Mouse (Mus musculus) 3T3-L1 (cell line): ENCODE results near the gene Cyp2g1.
"Not testable (repeated sequence)": the region's sequence is repeated elsewhere in the genome, so short reads cannot be mapped to it uniquely, and the experiment has no call there.

Experiments
- DNase-seq: peaks from one replicate; pipeline ENCODE4 v3.0.0-alpha.2; 2015; ENCODE audit warnings: low read depth, low spot score

Cyp2g1 gene

DNA sequence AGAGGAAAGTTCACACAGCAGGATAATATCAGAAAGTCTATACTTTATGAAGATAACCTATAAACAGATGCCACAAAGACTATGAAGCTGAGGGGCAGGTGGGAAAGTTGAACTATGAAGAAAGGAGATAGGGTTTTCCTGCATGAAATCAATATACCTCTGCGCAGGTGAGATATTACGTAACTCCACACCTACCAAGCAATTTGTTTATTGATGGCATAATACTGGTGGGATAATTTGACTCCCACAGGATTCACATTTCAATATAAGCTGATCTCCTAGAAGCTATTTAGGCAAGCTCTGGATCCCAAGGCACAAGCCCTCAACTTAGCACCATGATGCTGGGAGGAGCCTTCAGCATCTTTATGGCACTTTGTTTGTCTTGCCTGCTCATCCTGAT is at the start of gene Cyp2g1:
Cyp2g1 (plus strand) TSS at position 301 of the 400 bp plus-strand sequence.
- DNase-seq = no peak

DNA sequence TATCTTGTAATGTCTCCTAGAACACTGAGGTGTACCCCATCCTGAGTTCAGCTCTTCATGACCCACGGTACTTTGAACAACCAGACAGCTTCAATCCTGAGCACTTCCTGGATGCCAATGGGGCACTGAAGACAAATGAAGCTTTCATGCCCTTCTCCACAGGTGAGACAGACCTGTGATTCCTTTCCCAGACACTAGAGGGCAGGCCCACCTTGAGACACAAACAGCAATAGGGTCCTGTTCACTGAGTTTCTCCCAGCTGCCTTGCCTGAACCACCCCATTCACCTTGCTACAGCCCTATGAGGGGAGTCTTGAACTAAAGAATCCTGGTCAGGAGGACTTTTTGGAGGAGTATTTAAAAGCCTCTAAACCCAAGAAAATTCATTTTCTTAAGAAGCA is 41.6 kb upstream of the Cyp2g1 start:
- DNase-seq = peak; percentile 9

DNA sequence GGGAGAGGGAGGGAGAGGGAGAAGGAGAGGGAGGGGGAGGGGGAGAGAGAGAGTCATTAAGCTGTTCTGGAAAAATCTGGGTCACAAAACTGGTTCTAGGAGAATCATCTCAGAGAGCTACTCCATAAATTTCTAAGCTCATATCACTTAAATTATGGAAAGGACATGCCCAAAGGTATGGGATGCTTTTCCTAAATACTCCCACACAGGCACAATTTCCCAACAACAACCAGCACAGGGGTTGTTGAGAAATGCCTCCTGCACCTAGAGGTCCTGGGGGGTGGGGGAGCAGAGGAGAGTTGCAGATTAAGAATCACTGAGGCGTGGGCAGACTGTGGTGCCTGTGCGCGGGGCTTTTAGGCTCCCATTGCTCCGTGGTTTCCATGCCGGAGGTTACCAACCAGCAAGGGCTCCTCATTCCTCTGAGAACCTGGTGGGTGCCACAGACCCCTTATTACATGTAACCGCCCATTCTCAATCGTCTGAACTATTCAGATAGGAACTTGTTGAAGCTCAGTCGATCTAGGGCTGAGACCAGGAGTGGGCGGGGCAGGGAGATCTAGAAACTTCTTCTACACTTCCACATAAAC is 38.7 kb upstream of the Cyp2g1 start:
- no peak for DNase-seq

DNA sequence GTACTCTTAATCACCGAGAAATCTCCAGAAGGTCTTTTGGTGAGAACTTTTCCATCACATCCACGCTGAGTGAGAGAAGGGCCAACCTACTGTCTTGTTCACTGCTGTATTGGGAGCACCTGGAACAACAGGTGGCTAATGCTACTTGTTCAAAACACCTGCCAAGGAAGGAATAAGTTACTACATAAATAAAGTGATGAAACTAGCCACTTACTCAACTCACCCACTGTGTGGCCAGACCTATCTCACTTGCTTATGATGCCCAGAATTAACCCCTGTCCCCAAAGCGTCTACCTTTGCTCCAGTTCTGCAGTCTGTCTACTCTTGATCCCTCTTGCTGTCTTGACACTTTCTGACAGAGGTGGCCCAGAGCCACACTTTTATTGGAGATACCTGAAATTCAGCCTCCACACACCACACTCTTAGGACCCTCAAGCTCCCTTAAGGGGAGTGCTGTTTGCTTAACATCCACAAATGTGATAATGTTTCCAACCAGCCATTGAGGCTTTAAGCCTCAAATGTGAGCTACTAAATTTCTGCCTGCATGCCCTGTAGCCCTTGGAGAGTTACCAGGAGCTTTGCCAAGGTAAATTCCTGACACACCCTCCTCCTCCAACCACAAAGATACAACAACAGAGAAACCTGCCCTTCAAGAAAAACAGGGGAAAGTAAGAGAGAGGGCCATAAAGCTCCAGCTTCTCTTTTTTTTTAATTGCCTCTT is 35.7 kb upstream of the Cyp2g1 start:
- no peak for DNase-seq

DNA sequence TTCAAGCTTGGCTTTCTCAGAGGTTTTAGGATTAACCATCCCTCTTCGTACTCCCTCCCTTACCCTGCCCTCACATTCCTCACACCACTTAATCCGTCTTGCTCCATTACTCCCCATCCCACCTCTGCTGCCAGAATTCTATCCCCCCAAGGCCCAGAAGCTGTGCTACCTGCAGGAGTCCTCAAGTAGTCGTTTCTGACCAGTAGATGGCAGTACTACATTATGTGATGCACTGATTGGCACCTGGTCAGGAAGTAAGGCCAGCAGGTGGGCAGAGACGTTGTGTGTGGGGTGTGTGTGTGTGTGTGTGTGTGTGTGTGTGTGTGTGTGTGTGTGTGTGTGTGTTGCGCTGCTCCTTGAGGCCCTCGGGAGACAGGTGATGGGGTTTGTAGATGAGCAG is 32.8 kb upstream of the Cyp2g1 start:
- DNase-seq = peak; percentile 25

DNA sequence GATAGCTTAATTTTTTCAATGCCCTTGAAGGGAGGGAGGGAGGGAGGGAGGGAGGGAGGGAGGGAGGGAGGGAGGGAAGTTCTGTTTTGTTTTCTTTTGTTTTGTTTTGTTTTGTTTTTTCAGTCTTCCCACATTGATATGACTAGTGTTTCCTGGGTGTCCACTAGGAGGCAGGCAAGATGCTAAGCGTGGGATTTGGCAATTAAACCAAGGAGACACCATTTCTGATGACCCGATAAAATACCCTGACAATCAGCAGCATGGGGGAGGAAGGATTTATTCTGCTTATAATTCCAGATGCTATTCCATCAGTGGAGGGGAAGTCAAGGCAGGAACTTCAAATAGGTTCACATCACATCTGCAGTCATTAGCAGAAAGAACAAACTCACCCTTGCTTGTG is 30.9 kb upstream of the Cyp2g1 start:
- DNase-seq = peak; percentile 14

DNA sequence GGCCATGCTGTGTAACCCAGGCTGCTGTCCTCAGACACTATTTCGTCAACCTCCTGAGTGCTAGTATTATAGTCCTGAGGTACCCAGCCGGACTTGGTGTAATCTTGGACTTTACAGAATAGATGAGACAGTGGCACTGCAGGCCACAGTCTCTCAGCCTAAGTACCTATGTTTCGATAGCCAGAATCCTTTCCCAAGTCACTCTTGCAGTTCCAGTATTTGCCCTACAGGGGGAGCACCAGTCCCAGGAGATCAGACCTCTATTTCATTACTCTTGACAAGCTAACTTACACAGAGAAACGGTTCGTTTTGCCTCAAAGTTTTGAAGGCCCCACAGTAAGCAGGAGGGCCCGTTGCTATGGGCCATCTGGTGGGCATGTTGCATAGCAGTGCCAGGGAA is 30.2 kb upstream of the Cyp2g1 start:
- peak; percentile 59 for DNase-seq

DNA sequence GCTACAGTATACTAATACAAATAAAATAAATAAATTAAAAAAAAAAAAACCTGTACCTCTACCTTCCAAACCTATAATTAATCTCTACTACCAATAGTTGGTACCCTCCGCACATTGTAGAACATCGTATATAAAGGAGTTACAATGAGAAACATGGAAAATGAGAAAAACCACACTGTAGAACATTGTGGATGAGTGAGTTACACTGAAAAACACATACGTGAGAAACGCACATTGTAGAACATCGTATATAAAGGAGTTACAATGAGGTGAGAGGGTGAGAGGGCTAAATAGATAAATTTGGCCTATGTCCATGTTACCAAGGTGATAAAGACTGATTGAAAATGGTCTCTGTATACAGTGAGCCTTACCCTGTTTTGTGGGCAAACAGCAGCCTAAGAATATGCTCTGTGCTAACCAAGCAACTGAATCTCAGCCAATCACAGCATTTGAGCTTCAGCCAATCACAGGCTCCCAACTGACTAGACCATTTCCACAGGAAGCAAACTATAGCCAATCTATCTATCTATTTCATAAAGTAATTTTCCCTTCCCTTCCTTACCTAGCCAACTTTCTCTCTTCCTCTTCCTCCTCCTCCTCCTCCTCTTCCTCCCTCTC is 28.8 kb upstream of the Cyp2g1 start:
- DNase-seq = no peak

DNA sequence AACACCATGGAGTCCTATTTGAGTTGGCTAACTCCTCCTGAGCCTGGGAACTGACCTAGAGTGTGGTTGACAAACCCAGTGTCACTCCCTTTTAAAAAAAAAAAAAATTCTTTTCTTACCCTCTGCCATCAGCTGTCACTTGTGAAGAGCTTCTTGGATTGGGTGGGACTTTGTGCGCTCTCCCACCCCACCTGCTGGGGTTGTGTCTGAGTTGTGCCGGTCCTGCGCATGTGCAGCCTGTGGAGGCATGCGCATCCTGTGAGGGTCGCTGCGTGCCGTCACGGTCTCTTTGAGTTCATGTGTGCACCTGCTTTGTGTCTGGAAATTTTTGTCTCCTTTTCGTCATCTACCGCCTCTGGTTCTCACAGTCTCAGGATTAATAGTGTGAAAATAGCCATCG is 28.2 kb upstream of the Cyp2g1 start:
- no peak for DNase-seq

DNA sequence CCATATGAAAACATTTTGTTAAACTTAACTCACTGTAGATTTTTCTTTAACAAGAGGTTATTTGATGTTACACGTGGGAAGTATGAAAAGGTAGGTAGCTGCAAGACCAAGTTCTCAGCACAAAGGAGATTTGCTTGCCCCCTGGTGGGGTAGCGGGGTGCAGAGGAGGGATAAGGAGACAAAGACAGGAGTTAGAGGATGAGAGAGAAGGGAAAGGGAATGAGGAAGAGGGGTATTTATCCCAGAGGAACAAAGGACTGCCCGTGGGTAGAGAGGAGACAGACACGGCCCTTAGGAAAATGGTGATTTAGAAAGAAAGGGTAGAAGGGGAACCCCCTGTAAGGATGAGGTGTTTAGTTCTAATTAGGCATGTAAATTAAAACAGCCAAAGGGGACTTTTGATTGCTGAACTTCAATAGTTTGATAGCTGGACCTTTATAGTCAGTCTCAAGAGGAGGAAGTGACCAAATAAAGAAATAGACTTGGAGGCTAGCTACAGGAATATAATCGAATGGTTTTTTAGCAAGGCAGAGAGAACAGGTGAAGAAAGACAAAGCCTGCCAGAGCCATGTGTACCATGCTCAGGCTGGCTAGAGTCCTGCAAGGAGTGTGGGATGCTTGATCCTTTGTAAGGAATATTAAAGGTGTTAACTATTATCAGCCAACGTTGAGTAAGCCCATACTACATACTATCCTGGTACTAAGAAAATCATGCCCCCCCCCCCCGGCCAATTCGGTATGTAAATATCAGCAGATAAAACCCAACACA is 27.5 kb upstream of the Cyp2g1 start:
- no peak for DNase-seq

DNA sequence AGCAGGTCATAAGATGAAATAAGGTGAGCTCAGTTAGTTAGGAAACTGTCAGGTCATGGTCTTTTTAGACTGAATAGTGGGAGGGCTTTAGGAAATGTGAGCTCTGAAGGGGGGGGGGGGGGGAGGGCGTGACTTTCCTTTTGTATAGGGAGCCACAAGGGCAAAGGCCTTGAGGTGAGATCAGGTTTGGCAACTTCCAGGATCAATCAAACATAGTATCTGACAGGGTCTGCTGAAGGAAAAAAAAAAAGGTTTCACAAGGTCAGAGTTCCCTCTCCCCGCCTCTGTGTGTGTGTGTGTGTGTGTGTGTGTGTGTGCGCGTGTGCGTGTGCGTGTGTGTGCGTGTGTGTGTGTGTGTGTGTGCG is 26.9 kb upstream of the Cyp2g1 start:
- no peak for DNase-seq

DNA sequence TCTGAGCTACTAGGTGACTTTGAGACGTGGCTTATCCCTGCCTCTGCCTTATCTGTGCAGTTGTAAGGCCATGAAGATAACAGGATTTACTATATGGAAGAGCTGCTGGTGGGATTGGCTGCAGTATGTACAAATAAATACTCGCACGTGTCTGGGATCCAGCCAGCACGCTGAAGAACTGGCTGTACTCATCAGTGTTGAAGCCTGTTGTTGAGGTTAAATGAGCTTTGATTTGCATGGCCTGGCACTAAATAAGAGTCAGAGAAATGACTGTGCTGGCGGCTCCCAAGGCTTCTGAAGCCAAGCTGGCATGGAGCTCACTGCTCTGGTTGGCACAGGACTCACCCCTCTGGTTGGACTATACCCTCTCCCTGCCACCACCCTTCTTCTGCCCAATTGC is 25.5 kb upstream of the Cyp2g1 start:
- DNase-seq = no peak

DNA sequence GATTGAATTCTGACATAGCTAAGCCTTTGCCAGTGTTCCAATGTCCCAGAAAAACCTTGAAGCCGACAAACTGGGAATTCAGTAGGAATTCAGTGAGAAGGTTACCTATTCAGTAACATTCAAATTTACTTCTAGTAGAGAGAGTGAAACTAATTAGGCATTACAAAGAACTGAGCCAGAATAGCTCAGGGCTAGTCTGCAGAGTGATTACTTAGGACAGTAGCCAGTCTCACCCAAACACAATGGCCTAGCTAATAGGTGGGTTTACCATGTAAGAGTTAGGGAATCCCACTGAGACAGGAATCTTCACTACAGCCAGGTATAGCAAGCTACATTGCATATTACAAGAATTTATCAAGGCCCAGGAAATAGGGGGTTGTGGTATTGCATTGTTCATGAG is 22.7 kb upstream of the Cyp2g1 start:
- DNase-seq = not testable (repeated sequence)

DNA sequence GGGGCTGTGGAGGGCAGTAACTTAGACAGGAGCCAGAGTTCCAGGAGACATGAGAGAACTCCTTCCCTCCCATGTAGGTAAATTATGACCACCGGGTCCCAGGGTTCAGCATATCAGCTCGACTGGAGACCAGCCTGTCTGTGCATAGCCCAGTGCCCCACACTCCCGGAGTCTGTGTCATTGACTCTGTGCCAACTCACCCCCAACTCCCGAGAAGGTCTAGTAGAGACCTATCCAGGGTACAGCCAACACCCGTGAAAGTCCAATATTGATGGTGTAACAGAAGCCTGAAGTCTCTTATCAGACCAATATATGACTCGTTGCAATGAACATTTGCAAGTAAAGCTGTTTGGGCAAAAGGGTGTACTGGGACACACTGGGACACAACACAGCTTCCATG is 18.7 kb upstream of the Cyp2g1 start:
- DNase-seq = no peak

DNA sequence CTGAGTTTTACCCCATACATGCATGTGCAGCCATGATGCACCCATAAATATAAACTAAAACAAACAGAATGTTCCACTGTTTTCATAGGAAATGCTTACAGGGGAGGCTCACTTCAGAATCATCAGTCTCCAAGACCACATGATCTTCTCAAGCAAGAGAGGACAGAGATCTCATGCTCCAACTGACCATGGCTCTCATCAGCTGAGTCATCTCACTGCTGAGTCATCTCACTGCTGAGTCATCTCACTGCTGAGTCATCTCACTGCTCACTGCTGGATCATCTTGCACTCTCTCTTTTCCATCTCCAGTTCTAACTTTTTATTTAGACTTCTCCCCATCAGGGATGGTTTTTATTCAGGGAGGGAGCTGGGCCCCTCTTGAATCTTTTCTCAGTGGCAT is 8.6 kb upstream of the Cyp2g1 start:
- DNase-seq = peak; percentile 46

DNA sequence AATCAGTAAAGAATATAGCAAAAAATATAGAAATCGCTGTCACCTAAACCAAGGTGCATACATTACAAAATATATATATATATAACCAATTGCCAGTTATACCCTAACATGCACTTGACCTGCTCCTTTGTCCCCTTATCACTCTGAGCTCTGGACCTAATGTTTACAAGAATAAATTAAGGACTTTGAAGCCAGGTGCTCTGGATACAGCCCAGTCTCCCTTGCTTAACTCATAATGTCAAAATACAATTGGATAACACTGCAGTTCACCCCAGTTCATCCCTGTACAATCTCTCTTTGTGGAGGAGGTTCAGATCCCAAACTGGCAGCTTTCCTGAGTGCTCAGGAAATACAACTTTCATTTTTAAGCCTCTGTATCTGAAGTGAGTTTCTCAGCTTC is 7.7 kb upstream of the Cyp2g1 start:
- DNase-seq = no peak

DNA sequence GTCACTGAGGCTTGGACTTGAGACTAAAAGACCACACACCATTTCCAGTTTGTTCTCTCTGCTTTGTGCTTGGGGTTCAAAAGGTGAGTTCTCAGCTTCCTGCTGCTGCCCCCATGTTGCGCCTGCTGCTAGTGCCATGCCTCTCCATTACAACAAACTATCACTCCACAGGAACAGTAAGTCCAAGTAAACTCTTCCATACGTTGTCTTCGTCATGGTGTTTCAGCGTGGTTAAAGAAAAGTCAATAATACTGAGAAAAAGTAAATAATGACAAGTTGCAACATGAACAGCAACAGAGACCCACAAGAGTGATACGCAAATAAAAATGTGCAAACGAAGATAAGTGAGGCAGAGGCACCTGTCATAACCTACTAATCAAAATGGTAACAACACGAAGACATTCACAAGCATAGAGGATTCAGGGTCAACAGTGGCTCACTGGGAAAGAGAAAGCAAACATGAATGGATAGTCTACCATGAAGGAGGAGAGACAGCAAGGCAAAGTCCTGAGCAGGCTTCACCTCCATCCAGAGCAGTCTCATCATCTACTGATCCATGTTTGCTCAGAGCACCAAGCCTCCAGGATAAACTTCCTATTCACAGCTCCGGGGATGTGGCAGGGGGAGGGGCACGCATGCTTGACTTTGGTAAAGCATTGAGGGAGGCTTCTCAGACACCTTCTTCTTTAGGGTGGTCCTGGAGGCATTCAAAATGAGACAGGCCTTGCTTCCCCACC is 23.0 kb downstream of the Cyp2g1 start:
- DNase-seq = not testable (repeated sequence)

DNA sequence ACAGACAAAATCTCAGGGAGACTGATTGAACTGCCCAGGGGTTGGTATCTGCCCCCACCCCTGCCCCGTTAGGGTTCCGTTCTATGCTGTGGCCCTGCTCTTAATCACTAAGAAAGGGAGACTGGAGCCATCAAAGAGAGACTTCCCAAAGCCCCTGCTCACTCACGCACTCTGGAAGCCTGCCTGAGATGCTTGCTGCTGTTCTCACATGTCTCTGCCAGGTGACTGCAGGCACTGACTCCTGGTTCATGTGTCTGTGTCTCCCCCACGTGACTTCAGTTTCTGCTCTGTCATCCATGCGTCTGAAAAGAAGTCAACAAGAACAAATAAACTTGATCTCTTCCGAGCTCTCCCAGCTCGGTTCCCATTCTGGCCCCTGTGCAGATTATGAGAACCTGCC is 24.0 kb downstream of the Cyp2g1 start:
- DNase-seq = not testable (repeated sequence)

DNA sequence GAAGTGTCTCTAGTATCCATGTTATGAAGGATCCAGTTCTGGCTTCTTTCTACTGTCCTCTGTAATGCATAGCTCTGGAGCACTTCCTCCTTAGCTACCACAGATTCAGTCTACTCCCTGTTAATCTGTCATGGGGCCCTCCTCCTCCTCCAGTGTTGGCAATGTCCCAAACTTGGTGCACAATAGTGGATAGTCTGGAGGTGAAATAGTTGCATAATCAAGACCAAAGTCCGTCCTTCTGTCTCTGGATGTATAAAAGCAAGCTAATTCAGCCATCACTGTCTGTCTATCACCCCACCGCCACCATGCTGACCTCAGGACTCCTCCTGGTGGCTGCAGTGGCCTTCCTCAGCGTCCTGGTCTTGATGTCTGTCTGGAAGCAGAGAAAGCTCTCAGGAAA is 26.4 kb downstream of the Cyp2g1 start, which contains the start of gene Cyp2a5:
Cyp2a5 (plus strand) TSS at position 247 of the 400 bp plus-strand sequence.
- DNase-seq = not testable (repeated sequence)

DNA sequence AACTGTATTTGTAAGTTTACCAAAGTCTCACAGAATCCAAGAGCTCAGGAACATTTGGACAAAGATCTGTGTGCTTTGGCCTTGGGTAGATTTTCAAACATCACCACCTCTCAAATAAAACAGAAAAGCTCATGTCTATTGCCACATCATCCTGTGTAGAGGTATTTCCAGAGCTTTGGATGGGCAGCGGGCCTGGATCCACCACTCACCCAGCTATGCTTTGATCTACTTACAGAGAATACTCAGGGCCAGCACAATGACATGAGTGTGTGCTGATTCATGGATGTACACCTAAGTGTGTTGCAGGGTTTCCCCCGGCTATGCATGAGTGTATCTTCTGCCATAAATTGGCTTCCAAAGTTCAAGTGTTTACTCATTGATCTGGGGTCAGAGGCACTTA is 34.7 kb downstream of the Cyp2g1 start:
- DNase-seq = not testable (repeated sequence)

DNA sequence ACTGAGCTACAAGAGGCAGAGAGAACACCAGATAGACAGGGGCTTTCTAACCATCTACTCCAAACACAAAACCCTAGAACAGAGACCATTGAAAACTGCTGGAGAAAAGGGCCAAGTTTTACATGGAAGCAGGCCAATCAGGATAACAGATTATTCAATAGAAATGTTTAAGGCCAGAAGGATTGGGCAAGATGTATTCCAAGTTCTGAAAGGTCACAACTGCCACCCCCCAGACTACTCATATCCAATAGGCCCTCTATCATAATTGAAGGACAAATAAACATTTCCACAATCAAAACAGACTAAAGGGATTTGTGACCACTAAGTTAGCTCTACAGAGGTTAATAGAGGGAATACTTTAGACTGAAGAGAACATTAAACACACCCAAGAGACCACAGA is 41.4 kb downstream of the Cyp2g1 start:
- DNase-seq = not testable (repeated sequence)
